Mouse (Mus musculus): Measurements from ENCODE around the gene Tenm3. TPM values are rescaled to one million over a fixed set of nuclear protein-coding genes. Genes with fewer than 3 reads are reported as not detected.

The Tenm3 gene
- total and polyA plus RNA-seq, 3 experiments = 0.03 to 0.08 (median 0.07) TPM

DNA sequence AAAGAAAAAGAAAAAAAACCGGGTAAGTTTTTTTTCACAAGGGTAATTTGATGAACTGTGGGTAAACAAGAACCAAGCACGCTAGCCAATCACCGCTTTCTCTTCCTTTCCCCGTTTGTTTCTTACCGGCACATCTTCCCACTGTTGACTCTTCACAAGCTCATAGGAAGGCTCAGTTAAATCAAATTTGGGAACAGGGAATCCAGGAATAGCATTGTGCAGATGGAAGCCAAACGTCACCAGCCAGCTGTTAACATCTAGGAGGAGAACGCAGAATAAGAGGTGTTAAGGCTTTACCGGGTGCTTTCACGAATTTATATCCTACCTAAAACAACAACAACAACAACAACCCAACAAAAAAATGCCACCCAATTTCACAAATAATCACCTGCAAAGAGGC, 611.9 kb downstream of the Tenm3 start:
- dilution Hi-C loops (cut with MboI; ENCODE audit: extremely low pct_ligation_motif_present, extremely low pct_unique_long_range_greater_than_20kb, low sequenced_read_pairs) (no loop called here), in situ Hi-C loops (cut with MboI; ENCODE audit: low pct_ligation_motif_present, low pct_unique_long_range_greater_than_20kb, low sequenced_read_pairs) (no loop called here)
- H3K9me3 ChIP-seq (replicated peaks; ENCODE audit: low read length) = peaks cover 74% of the 10 kb centered on the region
- H3K4me3 ChIP-seq (replicated peaks in 1 of 3; ENCODE audit: low read depth in 2 of 3, low read length in 2 of 3, poor library complexity in 1 of 3) = no peak overlapping the region
- no peak overlapping the region for H3K9ac ChIP-seq (ENCODE audit: insufficient read depth, low read depth)
- no peaks in the 10 kb centered on the region for H3K27me3 ChIP-seq (replicated peaks)
- H3K27ac ChIP-seq (ENCODE audit: insufficient read depth, low read depth) = no peak overlapping the region
- no peak overlapping the region for H3K4me2 ChIP-seq (ENCODE audit: insufficient read depth, low read depth, poor library complexity, severe bottlenecking)
- H3K36me3 ChIP-seq (replicated peaks in 1 of 2; ENCODE audit: control insufficient read depth in 1 of 2, insufficient read depth in 1 of 2, low read length in 1 of 2) = no peaks in the 10 kb centered on the region
- no peaks in the 10 kb centered on the region for H3K79me2 ChIP-seq (replicated peaks; ENCODE audit: control insufficient read depth, extremely low read depth, insufficient read depth, poor library complexity, severe bottlenecking)
- DNase-seq (ENCODE audit: extremely low read depth) = no peak
- H3K4me1 ChIP-seq (ENCODE audit: control insufficient read depth in 1 of 2, insufficient read depth in 2 of 2) = no peaks in the 10 kb centered on the region
- TF ChIP-seq BHLHE40 (IDR thresholded peaks at IDR 0.05; ENCODE audit: low read depth, low read length) (no peak), EP300 (IDR thresholded peaks at IDR 0.05; ENCODE audit: low read length) (no peak), IRF4 (IDR thresholded peaks at IDR 0.05; ENCODE audit: low read depth, low read length) (no peak), TCF12 (IDR thresholded peaks at IDR 0.05; ENCODE audit: low read depth, low read length) (no peak), SMC3 (IDR thresholded peaks at IDR 0.05; ENCODE audit: low read depth, low read length) (no peak)

DNA sequence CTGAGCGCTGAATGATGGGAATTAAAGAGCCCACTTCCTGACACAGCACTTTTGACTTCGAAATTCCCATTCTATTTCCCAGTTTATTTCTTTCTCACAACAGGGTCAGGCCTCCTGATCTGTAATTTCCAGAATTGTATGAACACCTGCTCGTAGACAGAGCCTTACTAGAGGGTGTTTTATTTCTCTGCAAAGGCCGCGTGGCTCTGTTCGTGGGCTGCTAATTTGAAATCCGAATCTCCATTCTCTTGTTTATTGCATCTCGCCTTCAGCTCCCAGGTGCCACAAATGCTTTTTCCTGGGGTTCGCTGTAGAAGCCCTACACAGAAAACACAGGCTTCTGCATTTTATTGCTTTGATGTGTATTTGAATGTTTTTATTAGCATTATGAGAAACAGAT, 612.4 kb downstream of the Tenm3 start:
- in situ Hi-C loops (cut with MboI; ENCODE audit: low pct_ligation_motif_present, low pct_unique_long_range_greater_than_20kb, low sequenced_read_pairs) = no loop called here
- H3K9me3 ChIP-seq (replicated peaks; ENCODE audit: low read length) = peaks cover 72% of the 10 kb centered on the region
- H3K27me3 ChIP-seq (replicated peaks) = no peaks in the 10 kb centered on the region
- H3K9ac ChIP-seq (ENCODE audit: insufficient read depth, low read depth) = no peak overlapping the region
- no peak overlapping the region for H3K4me3 ChIP-seq (replicated peaks in 1 of 3; ENCODE audit: low read depth in 2 of 3, low read length in 2 of 3, poor library complexity in 1 of 3)
- H3K4me2 ChIP-seq (ENCODE audit: insufficient read depth, low read depth, poor library complexity, severe bottlenecking) = no peak overlapping the region
- TF ChIP-seq JUN (IDR thresholded peaks at IDR 0.05; ENCODE audit: insufficient read depth, low read depth, low read length) = no peak
- TF ChIP-seq UBTF (IDR thresholded peaks at IDR 0.05; ENCODE audit: low read depth, low read length) = no peak
- TF ChIP-seq KAT2A (IDR thresholded peaks at IDR 0.05; ENCODE audit: insufficient replicate concordance, low read length) = no peak
- TF ChIP-seq USF1 (IDR thresholded peaks at IDR 0.05; ENCODE audit: low read depth, low read length) = no peak
- TF ChIP-seq RAD21 (IDR thresholded peaks at IDR 0.05; ENCODE audit: low read depth, low read length) = no peak
- TF ChIP-seq ZNF384 (IDR thresholded peaks at IDR 0.05; ENCODE audit: low read depth, low read length) = no peak
- no peak for TF ChIP-seq HCFC1 (IDR thresholded peaks at IDR 0.05; ENCODE audit: low read depth, low read length)
- no peak for TF ChIP-seq EP300 (IDR thresholded peaks at IDR 0.05; ENCODE audit: low read length)
- TF ChIP-seq ELF1 (IDR thresholded peaks at IDR 0.05; ENCODE audit: low read depth, low read length) = no peak
- TF ChIP-seq CTCF (conservative IDR thresholded peaks at IDR 0.05 in 1 of 2, IDR thresholded peaks at IDR 0.05 in 1 of 2; ENCODE audit: low read depth in 2 of 2, low read length in 2 of 2) = no peak
- TF ChIP-seq GABPA (IDR thresholded peaks at IDR 0.05; ENCODE audit: insufficient replicate concordance, low read depth, low read length) = no peak
- no peak for TF ChIP-seq TCF12 (IDR thresholded peaks at IDR 0.05; ENCODE audit: low read depth, low read length)
- no peak for TF ChIP-seq MYC (IDR thresholded peaks at IDR 0.05; ENCODE audit: low read depth, low read length)
- H3K36me3 ChIP-seq (replicated peaks in 1 of 2; ENCODE audit: control insufficient read depth in 1 of 2, insufficient read depth in 1 of 2, low read length in 1 of 2) = no peaks in the 10 kb centered on the region
- no peaks in the 10 kb centered on the region for H3K4me1 ChIP-seq (ENCODE audit: control insufficient read depth in 1 of 2, insufficient read depth in 2 of 2)
- no peaks in the 10 kb centered on the region for H3K79me2 ChIP-seq (replicated peaks; ENCODE audit: control insufficient read depth, extremely low read depth, insufficient read depth, poor library complexity, severe bottlenecking)
- H3K27ac ChIP-seq (ENCODE audit: insufficient read depth, low read depth) = no peak overlapping the region
- DNase-seq (ENCODE audit: extremely low read depth) = no peak
- dilution Hi-C loops (cut with MboI; ENCODE audit: extremely low pct_ligation_motif_present, extremely low pct_unique_long_range_greater_than_20kb, low sequenced_read_pairs) = no loop called here

Data from CH12.LX (cell line).